Mouse (Mus musculus) midbrain, embryonic 14.5 days (tissue): ENCODE measurements at regions not wholly inside any gene's neighbourhood (a gene's known extent, or its start where the extent isn't known, plus 50 kb on each side); places are given as distances from the start of the nearest gene placed in this dataset.

ENCODE experiments used
- ATAC-seq: fragments of 200-750 bp; cut with Nextera tagmentation; 2 replicates; pipeline ENCODE4 v1.8.0; 2017; ENCODE audit warnings: moderate number of reproducible peaks, moderate library complexity; ENCODE audit not compliant: low FRiP score, low TSS enrichment
- DNase-seq: peaks from one replicate; pipeline ENCODE4 v3.0.0-alpha.2; 2015
- H3K27ac ChIP-seq: fragments of 300-500 bp; sonication (generic); replicated peaks from 2 replicates; pipeline ENCODE4 v1.5.1; 2014; ENCODE audit warnings: mild to moderate bottlenecking, low read depth, low read length, moderate library complexity
- H3K27me3 ChIP-seq: fragments of 300-500 bp; sonication (generic); 2 replicates; pipeline ENCODE4 v1.6.1; 2014; ENCODE audit warnings: low read length, control low read depth, mixed read lengths; ENCODE audit not compliant: control insufficient read depth, insufficient read depth
- H3K36me3 ChIP-seq: fragments of 300-500 bp; sonication (generic); 2 replicates; pipeline ENCODE4 v1.6.1; 2014; ENCODE audit warnings: low read length, control low read depth; ENCODE audit not compliant: control insufficient read depth, insufficient read depth
- H3K4me1 ChIP-seq: fragments of 300-500 bp; sonication (generic); 2 replicates; pipeline ENCODE4 v1.6.1; 2014; ENCODE audit warnings: mild to moderate bottlenecking, antibody characterized with exemption, low read length, control low read depth; ENCODE audit not compliant: control insufficient read depth, insufficient read depth
- H3K4me2 ChIP-seq: fragments of 300-500 bp; sonication (generic); 2 replicates; pipeline ENCODE4 v1.6.1; 2014; ENCODE audit warnings: mild to moderate bottlenecking, low read length, moderate library complexity
- H3K4me3 ChIP-seq: fragments of 300-500 bp; sonication (generic); replicated peaks from 2 replicates; pipeline ENCODE4 v1.5.1; 2014; ENCODE audit warnings: low read depth, low read length
- H3K9ac ChIP-seq: fragments of 300-500 bp; sonication (generic); replicated peaks from 2 replicates; pipeline ENCODE4 v1.6.1; 2014; ENCODE audit warnings: mild to moderate bottlenecking, low read length, moderate library complexity
- H3K9me3 ChIP-seq: fragments of 300-500 bp; sonication (generic); 2 replicates; pipeline ENCODE4 v1.6.1; 2016; ENCODE audit warnings: low read length, control low read depth, mixed read lengths; ENCODE audit not compliant: control insufficient read depth
- WGBS: fragments of 180-500 bp; shearing (Covaris S2); extraction: QIAGEN DNeasy Blood & Tissue Kit; methylation state at CpG from one replicate; pipeline ENCODE4 v1.1.7; 2014; 5-methylcytosine and 5-hydroxymethylcytosine counted together

DNA sequence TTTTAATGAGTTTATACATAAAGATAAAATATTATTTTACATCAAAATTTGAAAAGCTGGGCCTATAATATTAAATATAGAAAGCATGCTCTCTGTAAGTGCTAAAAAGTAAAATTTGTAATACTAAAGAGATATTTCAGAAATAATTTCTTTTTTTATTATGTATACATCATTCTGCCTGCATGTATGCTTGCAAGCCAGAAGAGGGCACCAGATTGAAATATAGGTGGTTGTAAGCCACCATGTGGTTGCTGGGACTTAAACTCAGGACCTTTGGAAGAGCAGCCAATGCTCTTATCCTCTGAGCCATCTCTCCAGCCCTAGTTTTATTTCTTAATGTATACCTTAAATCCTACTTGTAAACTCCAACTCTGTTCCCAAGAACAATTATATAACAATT is 231.7 kb upstream of the Pitrm1 start:
- Histone ChIP-seq H3K27ac (no peak overlapping the region), H3K9ac (no peak overlapping the region), H3K4me3 (no peak overlapping the region), H3K27me3 (no peaks in the 10 kb centered on the region), H3K36me3 (no peaks in the 10 kb centered on the region), H3K4me2 (no peak overlapping the region), H3K9me3 (no peaks in the 10 kb centered on the region), H3K4me1 (no peaks in the 10 kb centered on the region)
- DNase-seq = no peak
- no peak for ATAC-seq

DNA sequence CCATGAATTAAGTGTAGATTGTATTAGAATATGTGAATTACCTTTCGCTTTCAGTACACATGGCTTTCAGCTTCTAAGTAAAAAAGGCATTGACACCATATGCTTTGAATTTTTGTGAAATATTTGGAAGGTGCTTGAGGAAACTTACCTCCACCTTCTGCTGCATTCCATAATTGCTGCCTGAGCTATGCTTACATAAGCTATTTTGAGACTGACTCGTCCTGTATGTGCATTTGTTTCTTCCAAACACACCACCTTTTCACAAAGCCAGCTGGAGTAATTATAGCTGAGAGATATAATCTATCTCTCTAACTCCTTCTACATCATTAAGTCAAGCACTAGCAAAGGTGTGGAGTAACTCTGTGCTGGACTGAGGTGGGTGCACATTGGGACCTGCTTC is 224.0 kb upstream of the Pitrm1 start:
- Histone ChIP-seq H3K36me3 (no peaks in the 10 kb centered on the region), H3K9ac (no peak overlapping the region), H3K4me3 (no peak overlapping the region), H3K4me2 (no peak overlapping the region), H3K27ac (no peak overlapping the region), H3K27me3 (no peaks in the 10 kb centered on the region), H3K9me3 (no peaks in the 10 kb centered on the region), H3K4me1 (no peaks in the 10 kb centered on the region)
- WGBS = 85% methylated on average over 2 of the region's 2 CpGs
- no peak for ATAC-seq
- DNase-seq = no peak

DNA sequence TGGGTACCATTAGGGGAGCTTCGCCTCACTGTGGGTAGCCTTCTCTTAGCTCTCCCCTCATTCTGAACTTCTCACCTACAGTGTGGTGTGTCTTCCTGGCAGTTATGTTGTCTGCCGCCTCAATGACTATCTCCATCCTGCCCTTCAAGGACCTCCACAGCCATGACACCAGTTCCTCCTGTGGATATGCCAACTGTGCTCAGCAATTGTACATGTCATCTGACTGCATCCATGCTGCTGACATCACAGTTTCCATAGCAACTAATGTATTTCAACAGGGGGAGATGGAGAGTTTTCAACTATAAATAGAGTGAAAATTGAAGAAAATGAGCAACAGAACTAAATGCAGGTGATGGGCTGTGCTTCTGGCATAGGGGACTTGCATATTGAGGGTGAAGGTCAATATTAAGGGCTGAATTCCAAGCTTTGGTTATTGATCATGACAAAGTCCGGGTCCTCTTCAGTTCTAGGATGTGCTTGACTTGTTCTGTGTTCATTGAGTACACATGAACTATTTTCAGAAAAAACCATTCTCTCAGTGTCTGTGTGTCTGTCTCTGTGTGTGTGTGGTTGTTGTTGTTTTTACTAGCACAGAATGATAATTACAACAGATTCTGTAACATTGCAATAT is 217.5 kb upstream of the Pitrm1 start:
- no peaks in the 10 kb centered on the region for H3K9me3 ChIP-seq
- no peak overlapping the region for H3K9ac ChIP-seq
- no peaks in the 10 kb centered on the region for H3K27me3 ChIP-seq
- H3K27ac ChIP-seq = no peak overlapping the region
- H3K4me3 ChIP-seq = no peak overlapping the region
- 91% methylated on average over 3 of the region's 3 CpGs for WGBS
- no peaks in the 10 kb centered on the region for H3K4me1 ChIP-seq
- no peak overlapping the region for H3K4me2 ChIP-seq
- ATAC-seq (no peak), DNase-seq (peak; percentile 36)
- no peaks in the 10 kb centered on the region for H3K36me3 ChIP-seq

DNA sequence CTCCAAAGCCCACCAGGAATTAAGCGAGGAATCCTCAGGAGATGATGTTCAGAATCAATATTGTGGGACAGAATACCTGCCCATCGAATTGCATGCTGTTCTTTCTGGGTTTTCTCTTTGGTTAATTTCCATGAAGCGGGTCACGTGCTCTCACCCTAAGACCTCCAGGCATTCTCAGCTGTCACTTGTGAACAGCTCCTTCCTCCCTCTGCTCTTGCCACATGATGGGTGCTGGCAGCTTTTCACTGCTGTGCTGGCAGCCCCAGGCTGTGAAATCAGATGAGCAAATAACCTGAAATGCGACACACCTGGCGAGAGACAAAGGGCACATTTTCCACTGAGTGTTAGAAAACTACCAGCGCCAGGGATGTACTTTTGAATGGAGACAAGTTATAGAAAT is 207.8 kb upstream of the Pitrm1 start:
- no peak overlapping the region for H3K4me3 ChIP-seq

DNA sequence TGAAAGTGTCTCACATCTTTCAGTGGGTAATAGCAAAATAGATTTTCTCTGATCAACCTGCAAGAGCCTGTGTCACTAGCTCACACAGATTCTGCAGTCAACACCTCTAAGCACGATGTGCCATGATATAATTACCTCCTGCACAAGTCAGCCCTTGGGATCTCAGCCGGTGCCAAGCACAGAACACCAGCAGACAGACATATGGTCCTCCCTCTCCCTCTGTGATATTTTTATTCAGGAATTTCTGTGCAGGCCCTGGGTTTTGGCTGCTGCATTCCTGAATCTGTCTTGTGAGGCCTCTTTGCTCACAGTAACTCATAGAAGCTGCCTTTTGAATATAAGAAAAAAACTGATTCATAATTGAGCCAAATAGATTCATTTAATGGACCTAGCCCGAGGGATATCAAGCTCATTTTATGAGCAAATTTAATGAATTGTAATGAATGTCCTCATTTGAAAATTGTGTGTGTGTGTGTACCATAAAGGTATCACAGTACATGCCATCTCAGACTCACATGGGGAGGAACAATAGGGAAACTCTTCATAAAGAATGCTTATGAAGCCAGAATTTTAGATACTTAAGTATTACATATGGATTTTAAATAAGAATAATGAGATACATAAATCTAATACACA is 206.7 kb upstream of the Pitrm1 start:
- H3K4me2 ChIP-seq = no peak overlapping the region
- H3K27ac ChIP-seq = no peak overlapping the region
- H3K9me3 ChIP-seq = no peaks in the 10 kb centered on the region
- no peaks in the 10 kb centered on the region for H3K27me3 ChIP-seq
- no peaks in the 10 kb centered on the region for H3K36me3 ChIP-seq
- H3K4me3 ChIP-seq = no peak overlapping the region
- H3K4me1 ChIP-seq = no peaks in the 10 kb centered on the region
- ATAC-seq = peak; percentile 50; the same call in 1 of the 2 replicates
- no peak overlapping the region for H3K9ac ChIP-seq
- WGBS = 58% methylated on average over 3 of the region's 3 CpGs
- DNase-seq = peak; percentile 32

More for the DNA sequence above, 207.8 kb upstream of the Pitrm1 start:
- Histone ChIP-seq H3K27me3 (no peaks in the 10 kb centered on the region), H3K36me3 (no peaks in the 10 kb centered on the region), H3K4me1 (no peaks in the 10 kb centered on the region), H3K27ac (no peak overlapping the region), H3K4me2 (no peak overlapping the region), H3K9ac (no peak overlapping the region), H3K9me3 (no peaks in the 10 kb centered on the region)
- DNase-seq (peak; percentile 23), ATAC-seq (no peak)
- 77% methylated on average over 7 of the region's 7 CpGs for WGBS

DNA sequence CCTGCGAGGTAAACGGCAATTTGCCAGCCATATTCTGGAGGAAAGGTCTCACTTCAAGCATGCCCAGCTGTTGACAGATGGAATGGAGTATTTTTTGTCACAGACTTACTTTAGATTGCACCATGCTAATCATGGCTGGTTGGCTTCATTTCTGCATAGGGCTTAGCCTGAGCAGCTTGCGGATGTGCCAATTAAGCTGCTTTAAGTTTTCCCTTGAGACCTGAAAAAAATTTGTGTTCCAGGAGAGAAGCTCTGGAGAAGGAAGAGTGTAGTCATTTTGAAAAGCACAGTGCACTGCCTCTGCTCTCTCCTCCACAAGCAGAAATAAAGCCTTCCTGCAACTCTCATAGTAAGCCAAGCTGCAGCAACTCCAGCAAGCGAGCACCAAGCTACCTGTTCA is 182.8 kb upstream of the Pitrm1 start:
- WGBS = 81% methylated on average over 4 of the region's 4 CpGs

DNA sequence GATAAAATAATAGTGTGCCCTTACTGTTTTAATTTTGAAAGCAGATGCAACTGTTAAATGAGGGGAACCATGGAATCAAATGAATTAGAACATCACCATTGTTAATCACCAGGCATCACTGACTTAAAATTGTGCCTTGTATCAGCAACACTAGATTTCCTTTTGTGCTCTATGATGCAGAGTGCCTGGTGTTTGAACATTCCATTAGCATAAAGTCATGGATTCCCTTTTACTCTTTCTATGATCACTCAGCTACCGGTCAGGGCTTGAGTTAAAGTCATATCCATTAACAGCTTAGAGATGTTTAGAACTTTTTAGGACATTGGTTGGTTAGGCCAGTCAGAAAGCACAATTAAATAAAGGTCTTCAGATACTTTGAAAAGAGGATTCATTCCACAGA is 180.3 kb upstream of the Pitrm1 start:
- Histone ChIP-seq H3K36me3 (no peaks in the 10 kb centered on the region), H3K4me1 (no peaks in the 10 kb centered on the region), H3K9ac (no peak overlapping the region), H3K27me3 (no peaks in the 10 kb centered on the region), H3K4me2 (no peak overlapping the region), H3K9me3 (no peaks in the 10 kb centered on the region), H3K27ac (no peak overlapping the region), H3K4me3 (no peak overlapping the region)
- WGBS = 87% methylated on average over 1 of the region's 1 CpGs
- DNase-seq (no peak), ATAC-seq (no peak)

More for the DNA sequence above, 182.8 kb upstream of the Pitrm1 start:
- no peak overlapping the region for H3K9ac ChIP-seq
- no peak overlapping the region for H3K4me3 ChIP-seq
- DNase-seq (peak; percentile 34), ATAC-seq (no peak)
- no peak overlapping the region for H3K27ac ChIP-seq
- H3K9me3 ChIP-seq = no peaks in the 10 kb centered on the region
- H3K4me2 ChIP-seq = no peak overlapping the region
- no peaks in the 10 kb centered on the region for H3K27me3 ChIP-seq
- H3K4me1 ChIP-seq = no peaks in the 10 kb centered on the region
- no peaks in the 10 kb centered on the region for H3K36me3 ChIP-seq

DNA sequence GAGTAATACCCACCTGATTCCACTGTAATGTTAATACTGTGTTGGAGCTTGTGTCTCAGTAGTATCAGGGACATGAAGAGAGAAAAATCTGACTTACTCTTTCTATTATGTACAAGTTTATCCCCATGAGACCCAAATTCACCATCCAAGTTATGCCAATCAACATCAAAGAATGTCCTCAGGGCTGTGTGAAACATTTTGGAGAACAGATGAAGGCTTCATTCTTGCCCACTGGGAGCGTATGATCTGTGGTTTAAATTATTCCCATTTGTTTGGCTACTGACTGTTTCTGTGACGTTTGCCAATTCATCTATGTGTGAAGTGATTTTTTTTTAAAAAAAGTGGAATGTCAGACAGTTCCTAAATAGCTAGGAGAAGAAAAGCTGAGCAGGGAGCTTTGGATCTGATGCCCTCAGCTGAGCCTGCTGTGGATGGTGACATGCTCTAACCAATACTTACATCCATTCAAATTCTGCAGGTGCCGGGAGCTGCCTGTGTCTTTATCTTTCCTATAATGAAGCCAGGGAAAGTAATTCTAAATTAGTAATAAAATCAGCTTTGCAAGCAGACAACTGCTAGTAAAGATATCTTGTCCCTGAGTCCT is 173.3 kb upstream of the Pitrm1 start:
- Histone ChIP-seq H3K27me3 (no peaks in the 10 kb centered on the region), H3K4me2 (no peak overlapping the region), H3K4me3 (no peak overlapping the region), H3K9ac (no peak overlapping the region), H3K9me3 (no peaks in the 10 kb centered on the region), H3K4me1 (no peaks in the 10 kb centered on the region), H3K27ac (no peak overlapping the region), H3K36me3 (no peaks in the 10 kb centered on the region)
- no peak for ATAC-seq
- DNase-seq = peak; percentile 18
- 75% methylated on average over 3 of the region's 3 CpGs for WGBS

DNA sequence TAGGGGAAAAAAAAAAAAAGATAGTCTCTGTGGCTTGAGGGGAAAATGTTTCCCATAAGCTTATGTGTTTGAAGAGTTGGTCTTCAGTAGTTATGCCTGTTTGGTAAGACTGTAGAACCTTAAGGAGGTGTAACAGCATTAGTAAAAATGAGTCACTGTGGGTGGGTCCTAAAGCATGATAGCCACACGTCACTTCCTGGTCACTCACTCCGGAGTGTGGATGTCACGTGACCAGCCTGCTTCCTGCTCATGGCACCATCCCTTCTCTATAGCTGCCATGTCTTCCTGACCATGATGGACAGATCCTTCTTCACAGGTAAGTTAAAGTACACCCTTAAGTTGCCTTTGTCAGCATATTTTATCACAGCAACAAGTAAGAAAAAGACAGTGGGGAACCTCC is 170.0 kb upstream of the Pitrm1 start:
- no peak overlapping the region for H3K27ac ChIP-seq
- H3K36me3 ChIP-seq = no peaks in the 10 kb centered on the region
- 94% methylated on average over 3 of the region's 3 CpGs for WGBS
- no peak overlapping the region for H3K4me2 ChIP-seq
- no peak overlapping the region for H3K9ac ChIP-seq
- H3K4me3 ChIP-seq = no peak overlapping the region
- H3K9me3 ChIP-seq = no peaks in the 10 kb centered on the region
- no peaks in the 10 kb centered on the region for H3K4me1 ChIP-seq
- DNase-seq (no peak), ATAC-seq (no peak)
- H3K27me3 ChIP-seq = no peaks in the 10 kb centered on the region
